Mouse (Mus musculus): ENCODE results near the gene Casp9.

Casp9 gene

DNA sequence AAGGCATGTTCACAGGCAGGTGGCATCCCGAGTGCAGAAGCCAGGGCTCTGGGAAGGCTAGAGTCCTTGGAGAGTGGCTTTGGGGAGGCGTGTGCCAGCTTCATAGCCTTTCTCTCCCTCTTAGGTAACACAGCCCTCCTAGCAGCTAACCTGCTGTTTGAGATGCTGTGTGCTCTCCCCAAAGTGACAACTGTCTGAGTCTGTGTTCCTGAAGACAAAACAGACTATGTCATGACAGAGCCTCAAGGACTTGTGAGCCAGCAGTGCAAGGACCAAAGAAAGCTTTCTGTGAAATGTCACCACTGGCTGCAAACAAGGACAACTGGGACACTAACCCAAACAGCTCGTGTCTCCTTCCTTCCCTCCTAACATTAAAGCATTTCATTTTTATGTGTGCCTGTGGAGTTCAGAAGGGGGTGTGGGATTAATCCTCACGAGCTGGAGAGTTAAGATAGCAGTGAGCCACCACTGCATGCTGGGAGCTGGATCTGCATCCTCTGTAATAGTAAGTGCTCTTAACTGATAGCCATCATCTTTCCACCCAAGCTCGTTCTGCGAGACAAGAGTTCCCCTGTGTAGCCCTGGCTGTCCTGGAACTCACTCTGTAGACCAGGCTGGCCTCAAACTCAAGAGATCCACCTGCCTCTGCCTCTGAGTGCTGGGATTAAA lies 34.4 kb upstream of the Casp9 start:
- no peak for TF ChIP-seq NANOG (IDR thresholded peaks at IDR 0.05; ENCODE audit: borderline replicate concordance, low read length)
- Histone ChIP-seq H3K4me3 (replicated peaks; ENCODE audit: low read length) (no peak overlapping the region), H3K4me1 (replicated peaks; ENCODE audit: low read depth, low read length) (peaks cover 9% of the 10 kb centered on the region), H3K9me3 (ENCODE audit: low read length) (no peaks in the 10 kb centered on the region), H3K36me3 (ENCODE audit: insufficient read depth, low read length) (peaks cover 29% of the 10 kb centered on the region), H3K27me3 (ENCODE audit: insufficient read depth, low read length) (no peaks in the 10 kb centered on the region)

DNA sequence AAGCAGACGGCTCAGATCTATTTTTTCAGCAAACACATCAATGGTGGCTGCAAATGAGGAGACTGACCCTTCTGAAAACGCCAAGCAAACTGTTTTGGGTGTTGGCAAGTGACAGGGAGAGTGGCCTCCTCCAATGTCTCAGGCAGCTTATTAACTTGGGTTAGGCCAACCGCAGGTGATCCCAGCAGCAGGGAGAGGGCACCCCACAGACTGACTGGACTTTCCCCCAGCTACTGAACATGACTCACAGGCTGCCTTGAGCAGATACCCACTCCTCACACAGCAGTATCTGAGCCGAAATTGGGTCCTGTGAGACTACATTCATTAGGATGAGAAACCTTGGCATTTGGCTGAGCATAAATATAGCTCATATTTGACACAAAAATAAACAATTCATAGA lies 32.5 kb upstream of the Casp9 start:
- Histone ChIP-seq H3K27me3 (ENCODE audit: insufficient read depth, low read length) (no peaks in the 10 kb centered on the region), H3K4me3 (replicated peaks; ENCODE audit: low read length) (no peak overlapping the region), H3K9me3 (ENCODE audit: low read length) (no peaks in the 10 kb centered on the region), H3K36me3 (ENCODE audit: insufficient read depth, low read length) (peaks cover 45% of the 10 kb centered on the region), H3K4me1 (replicated peaks; ENCODE audit: low read depth, low read length) (peaks cover 9% of the 10 kb centered on the region)
- no peak for TF ChIP-seq POU5F1 (IDR thresholded peaks at IDR 0.05; ENCODE audit: borderline replicate concordance, low read length)
- TF ChIP-seq CTCF (conservative IDR thresholded peaks at IDR 0.05; ENCODE audit: low read length): no peak
- TF ChIP-seq NANOG (IDR thresholded peaks at IDR 0.05; ENCODE audit: borderline replicate concordance, low read length): no peak

- peaks cover 21% of the 10 kb centered on the region for H3K4me1 ChIP-seq (replicated peaks; ENCODE audit: low read depth, low read length)
- H3K9me3 ChIP-seq (ENCODE audit: low read length): no peaks in the 10 kb centered on the region
- H3K27me3 ChIP-seq (ENCODE audit: insufficient read depth, low read length): no peaks in the 10 kb centered on the region
- no peak overlapping the region for H3K4me3 ChIP-seq (replicated peaks; ENCODE audit: low read length)
- peaks cover 57% of the 10 kb centered on the region for H3K36me3 ChIP-seq (ENCODE audit: insufficient read depth, low read length)
- TF ChIP-seq NANOG (IDR thresholded peaks at IDR 0.05; ENCODE audit: borderline replicate concordance, low read length) (no peak), POU5F1 (IDR thresholded peaks at IDR 0.05; ENCODE audit: borderline replicate concordance, low read length) (no peak), CTCF (conservative IDR thresholded peaks at IDR 0.05; ENCODE audit: low read length) (no peak)
Measured at GRCm38 (mm10) chr4:141762102-141762598, 31.3 kb upstream of the Casp9 start.

DNA sequence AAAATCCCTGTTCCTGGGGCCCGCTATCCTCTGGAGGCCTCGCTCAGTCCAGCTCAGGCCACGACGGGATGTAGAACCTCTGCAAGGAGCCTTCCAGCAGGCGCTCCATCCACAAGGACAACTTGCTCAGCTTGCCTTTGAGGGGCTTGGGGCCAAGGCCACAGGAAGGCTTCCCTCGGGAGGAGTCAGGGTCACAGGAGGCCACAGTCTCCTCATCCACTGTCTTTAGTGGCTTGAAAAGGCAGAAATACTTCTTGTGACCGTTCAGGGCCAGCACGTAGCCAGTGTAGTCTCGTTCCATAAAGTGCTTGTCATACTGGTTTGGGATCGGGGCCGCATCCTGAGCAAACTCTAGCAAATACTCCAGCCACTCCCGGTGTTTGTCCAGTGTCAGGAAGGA lies 29.9 kb upstream of the Casp9 start:
- H3K4me1 ChIP-seq (replicated peaks; ENCODE audit: low read depth, low read length): peaks cover 34% of the 10 kb centered on the region
- H3K36me3 ChIP-seq (ENCODE audit: insufficient read depth, low read length): peaks cover 63% of the 10 kb centered on the region
- no peak overlapping the region for H3K4me3 ChIP-seq (replicated peaks; ENCODE audit: low read length)
- H3K27me3 ChIP-seq (ENCODE audit: insufficient read depth, low read length): no peaks in the 10 kb centered on the region
- no peak for TF ChIP-seq CTCF (conservative IDR thresholded peaks at IDR 0.05; ENCODE audit: low read length)
- TF ChIP-seq NANOG (IDR thresholded peaks at IDR 0.05; ENCODE audit: borderline replicate concordance, low read length): no peak
- no peak for TF ChIP-seq POU5F1 (IDR thresholded peaks at IDR 0.05; ENCODE audit: borderline replicate concordance, low read length)
- no peaks in the 10 kb centered on the region for H3K9me3 ChIP-seq (ENCODE audit: low read length)

- no peaks in the 10 kb centered on the region for H3K27me3 ChIP-seq (ENCODE audit: insufficient read depth, low read length)
- TF ChIP-seq CTCF (conservative IDR thresholded peaks at IDR 0.05; ENCODE audit: low read length) (no peak), NANOG (IDR thresholded peaks at IDR 0.05; ENCODE audit: borderline replicate concordance, low read length) (no peak), POU5F1 (IDR thresholded peaks at IDR 0.05; ENCODE audit: borderline replicate concordance, low read length) (no peak)
Measured at GRCm38 (mm10) chr4:141765008-141765407, 28.4 kb upstream of the Casp9 start.

DNA sequence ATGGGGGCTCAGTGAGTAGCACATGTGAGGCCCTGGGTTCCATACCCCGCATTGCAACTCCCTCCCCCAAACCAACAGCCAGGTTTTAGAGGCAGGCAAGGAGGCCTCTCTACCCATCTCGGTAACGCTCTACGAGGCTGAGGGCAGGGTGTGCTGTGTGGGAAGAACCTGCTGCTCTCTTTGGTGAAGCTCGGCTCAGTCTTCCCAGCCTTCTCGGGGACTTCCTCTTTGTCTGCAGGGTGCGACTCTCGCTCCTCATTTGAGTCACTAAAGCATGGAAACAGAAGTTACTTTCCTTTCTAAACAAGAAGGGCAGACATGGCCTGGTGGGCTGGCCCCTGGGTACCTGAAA lies 27.1 kb upstream of the Casp9 start:
- TF ChIP-seq NANOG (IDR thresholded peaks at IDR 0.05; ENCODE audit: borderline replicate concordance, low read length) (no peak), CTCF (conservative IDR thresholded peaks at IDR 0.05; ENCODE audit: low read length) (no peak)
- H3K27me3 ChIP-seq (ENCODE audit: insufficient read depth, low read length): no peaks in the 10 kb centered on the region
- peaks cover 27% of the 10 kb centered on the region for H3K4me1 ChIP-seq (replicated peaks; ENCODE audit: low read depth, low read length)
- peaks cover 88% of the 10 kb centered on the region for H3K36me3 ChIP-seq (ENCODE audit: insufficient read depth, low read length)
- no peaks in the 10 kb centered on the region for H3K9me3 ChIP-seq (ENCODE audit: low read length)
- no peak overlapping the region for H3K4me3 ChIP-seq (replicated peaks; ENCODE audit: low read length)

More at GRCm38 (mm10) chr4:141765008-141765407, 28.4 kb upstream of the Casp9 start:
- H3K4me3 ChIP-seq (replicated peaks; ENCODE audit: low read length): no peak overlapping the region
- peaks cover 78% of the 10 kb centered on the region for H3K36me3 ChIP-seq (ENCODE audit: insufficient read depth, low read length)
- H3K4me1 ChIP-seq (replicated peaks; ENCODE audit: low read depth, low read length): peaks cover 36% of the 10 kb centered on the region
- no peaks in the 10 kb centered on the region for H3K9me3 ChIP-seq (ENCODE audit: low read length)

- no peaks in the 10 kb centered on the region for H3K9me3 ChIP-seq (ENCODE audit: low read length)
- H3K27me3 ChIP-seq (ENCODE audit: insufficient read depth, low read length): no peaks in the 10 kb centered on the region
- peak overlapping the region; percentile 42 for H3K4me3 ChIP-seq (replicated peaks; ENCODE audit: low read length)
- peaks cover 27% of the 10 kb centered on the region for H3K4me1 ChIP-seq (replicated peaks; ENCODE audit: low read depth, low read length)
- no peak for TF ChIP-seq NANOG (IDR thresholded peaks at IDR 0.05; ENCODE audit: borderline replicate concordance, low read length)
- H3K36me3 ChIP-seq (ENCODE audit: insufficient read depth, low read length): peaks cover 88% of the 10 kb centered on the region
Measured at GRCm38 (mm10) chr4:141766668-141767352, 26.6 kb upstream of the Casp9 start.

- Histone ChIP-seq H3K27me3 (ENCODE audit: insufficient read depth, low read length) (no peaks in the 10 kb centered on the region), H3K9me3 (ENCODE audit: low read length) (no peaks in the 10 kb centered on the region), H3K4me1 (replicated peaks; ENCODE audit: low read depth, low read length) (peaks cover 27% of the 10 kb centered on the region), H3K4me3 (replicated peaks; ENCODE audit: low read length) (peak overlapping the region; percentile 42), H3K36me3 (ENCODE audit: insufficient read depth, low read length) (peaks cover 88% of the 10 kb centered on the region)
- TF ChIP-seq POU5F1 (IDR thresholded peaks at IDR 0.05; ENCODE audit: borderline replicate concordance, low read length) (no peak), NANOG (IDR thresholded peaks at IDR 0.05; ENCODE audit: borderline replicate concordance, low read length) (no peak), CTCF (conservative IDR thresholded peaks at IDR 0.05; ENCODE audit: low read length) (no peak)
Measured at GRCm38 (mm10) chr4:141767353-141768036, 25.9 kb upstream of the Casp9 start.
